Mouse (Mus musculus) neutrophil, adult 5-6 weeks (primary cell): ENCODE measurements around the gene Arrdc1. TPM values are rescaled to one million over a fixed set of nuclear protein-coding genes. Genes with fewer than 3 reads are reported as not detected.

Experiments used
- ATAC-seq: fragments of 151-379, 151-347 bp; 2 replicates; pipeline ENCODE4 v1.8.0; 2017; ENCODE audit warnings: mild to moderate bottlenecking, moderate TSS enrichment; ENCODE audit not compliant: insufficient number of reproducible peaks, poor library complexity, low FRiP score, severe bottlenecking; ENCODE audit errors: extremely low read depth
- total RNA-seq: library from RNA; stranded (forward); fragments of 200-1000 nt; gene quantifications from 2 replicates; pipeline ENCODE4 v1.2.3, GENCODE M21; 2017

The Arrdc1 gene
- total RNA-seq, 1 experiment from 2014 or later = 163 TPM

GRCm38 (mm10) chr2:24926965-24927358 is 8.1 kb downstream of the Arrdc1 start:
- ATAC-seq = no peak

- ATAC-seq = no peak
These were observed 8.6 kb downstream of the Arrdc1 start for GRCm38 (mm10) chr2:24926345-24926964.

- no peak for ATAC-seq
These were observed 9.8 kb downstream of the Arrdc1 start for GRCm38 (mm10) chr2:24925284-24925683.

- ATAC-seq = no peak
These were observed 11.5 kb downstream of the Arrdc1 start for GRCm38 (mm10) chr2:24923561-24923960.

- peak; percentile 14; the same call in 1 of the 2 replicates for ATAC-seq
These were observed 15.2 kb downstream of the Arrdc1 start for GRCm38 (mm10) chr2:24919839-24920175.

- peak; percentile 91 for ATAC-seq
These were observed 15.9 kb downstream of the Arrdc1 start, which contains the start of gene Ehmt1 for GRCm38 (mm10) chr2:24918930-24919838. Ehmt1 (minus strand) TSS chr2:24919614.

GRCm38 (mm10) chr2:24914762-24915161 is 20.3 kb downstream of the Arrdc1 start:
- ATAC-seq = no peak

GRCm38 (mm10) chr2:24912589-24912988 is 22.5 kb downstream of the Arrdc1 start:
- no peak for ATAC-seq

- no peak for ATAC-seq
These were observed 22.9 kb downstream of the Arrdc1 start for GRCm38 (mm10) chr2:24912189-24912588.

- peak; percentile 95 for ATAC-seq
These were observed 24.6 kb downstream of the Arrdc1 start for GRCm38 (mm10) chr2:24910481-24910880.

GRCm38 (mm10) chr2:24905653-24906155 is 29.3 kb downstream of the Arrdc1 start:
- no peak for ATAC-seq

GRCm38 (mm10) chr2:24904823-24905652 is 30.0 kb downstream of the Arrdc1 start:
- ATAC-seq = no peak

- no peak for ATAC-seq
These were observed 32.1 kb downstream of the Arrdc1 start for GRCm38 (mm10) chr2:24902999-24903398.

GRCm38 (mm10) chr2:24901055-24901454 is 34.0 kb downstream of the Arrdc1 start:
- no peak for ATAC-seq

- no peak for ATAC-seq
These were observed 35.8 kb downstream of the Arrdc1 start for GRCm38 (mm10) chr2:24899292-24899691.

GRCm38 (mm10) chr2:24896761-24897160 is 38.3 kb downstream of the Arrdc1 start:
- no peak for ATAC-seq

- ATAC-seq = no peak
These were observed 40.8 kb downstream of the Arrdc1 start for GRCm38 (mm10) chr2:24894211-24894610.

GRCm38 (mm10) chr2:24892318-24892717 is 42.7 kb downstream of the Arrdc1 start:
- ATAC-seq = no peak
